Mouse (Mus musculus) C2C12 (cell line): ENCODE data around the gene Nek2. TPM values are rescaled to one million over a fixed set of nuclear protein-coding genes. Genes with fewer than 3 reads are reported as not detected.

Experiments
- H3K27me3 ChIP-seq: one replicate; pipeline ENCODE4 v1.6.1; 2011; ENCODE audit not compliant: control insufficient read depth, insufficient read depth, insufficient read length
- H3K36me3 ChIP-seq: one replicate; pipeline ENCODE4 v1.6.1; 2011; ENCODE audit not compliant: control insufficient read depth, insufficient read depth
- H3K4me3 ChIP-seq: one replicate; pipeline ENCODE4 v1.5.1; 2011; ENCODE audit warnings: mild to moderate bottlenecking, control low read depth; ENCODE audit not compliant: poor library complexity, insufficient read depth, severe bottlenecking
- H3K79me2 ChIP-seq: one replicate; pipeline ENCODE4 v1.6.1; 2011; ENCODE audit not compliant: control insufficient read depth, insufficient read depth
- H3K79me3 ChIP-seq: one replicate; pipeline ENCODE4 v1.6.1; 2011; ENCODE audit warnings: low read depth, control low read depth
- H3ac ChIP-seq: one replicate; pipeline ENCODE3; 2011; ENCODE audit warnings: low read depth; ENCODE audit not compliant: control insufficient read depth, insufficient read length
- CEBPB ChIP-seq: IDR thresholded peaks from one replicate; pipeline ENCODE4 v1.6.1; 2011; ENCODE audit warnings: low read depth, mild to moderate bottlenecking, control low read depth, moderate library complexity
- CTCF ChIP-seq: IDR thresholded peaks from one replicate; pipeline ENCODE4 v1.5.1; 2011; ENCODE audit not compliant: control insufficient read depth, insufficient read depth, insufficient read length
- FOSL1 ChIP-seq: IDR thresholded peaks from one replicate; pipeline ENCODE4 v1.8.0; 2011; ENCODE audit warnings: mild to moderate bottlenecking, low read length; ENCODE audit not compliant: poor library complexity, insufficient read depth, severe bottlenecking
- MAX ChIP-seq: IDR thresholded peaks from one replicate; pipeline ENCODE4 v1.6.1; 2011; ENCODE audit warnings: mild to moderate bottlenecking, control low read depth
- MYOD1 ChIP-seq: IDR thresholded peaks from one replicate; pipeline ENCODE4 v1.6.1; 2011; ENCODE audit warnings: low read depth; ENCODE audit not compliant: control insufficient read depth, insufficient read length
- MYOG ChIP-seq: IDR thresholded peaks from one replicate; pipeline ENCODE4 v1.6.1; 2011; ENCODE audit not compliant: control insufficient read depth, insufficient read length; ENCODE audit errors: extremely low read depth
- USF1 ChIP-seq: IDR thresholded peaks from one replicate; pipeline ENCODE4 v1.6.1; 2011; ENCODE audit warnings: low read depth, mild to moderate bottlenecking, control low read depth, moderate library complexity
- polyA plus RNA-seq: library from polyadenylated mRNA; unstranded; fragments of >200 nt; fragmentation: generic; extraction: Trizol; gene quantifications from one replicate; pipeline ENCODE4 v1.2.1, GENCODE M21; 2012; ENCODE audit warnings: missing spikeins

Gene Nek2
- polyA plus RNA-seq, 1 experiment = 47.6 TPM

- no peak for TF ChIP-seq FOSL1
- TF ChIP-seq CEBPB = peak; percentile 49
- no peaks in the 10 kb centered on the region for H3K36me3 ChIP-seq
- no peaks in the 10 kb centered on the region for H3K79me3 ChIP-seq
Measured at GRCm38 (mm10) chr1:191880921-191881609, 59.8 kb downstream of the Nek2 start.

GRCm38 (mm10) chr1:191881663-191882062, 60.4 kb downstream of the Nek2 start:
- Histone ChIP-seq H3ac (no peak overlapping the region), H3K27me3 (no peaks in the 10 kb centered on the region), H3K36me3 (no peaks in the 10 kb centered on the region), H3K79me3 (no peaks in the 10 kb centered on the region), H3K4me3 (no peak overlapping the region), H3K79me2 (no peaks in the 10 kb centered on the region)
- no peak for TF ChIP-seq MYOD1
- no peak for TF ChIP-seq MAX
- no peak for TF ChIP-seq USF1
- TF ChIP-seq CTCF = no peak
- TF ChIP-seq FOSL1 = no peak
- TF ChIP-seq MYOG = no peak
- TF ChIP-seq CEBPB = no peak

More at GRCm38 (mm10) chr1:191880921-191881609, 59.8 kb downstream of the Nek2 start:
- Histone ChIP-seq H3ac (no peak overlapping the region), H3K27me3 (no peaks in the 10 kb centered on the region), H3K79me2 (no peaks in the 10 kb centered on the region), H3K4me3 (no peak overlapping the region)

Other genes starting within 250 kb of the Nek2 start
- 8.6 TPM for gene Dtl, start 245.9 kb upstream of the Nek2 start, polyA plus RNA-seq
- gene Ints7, start 245.8 kb upstream of the Nek2 start, polyA plus RNA-seq = 24.1 TPM
- gene Lpgat1, start 103.6 kb upstream of the Nek2 start, polyA plus RNA-seq = 16.5 TPM
- gene Slc30a1, start 85.3 kb downstream of the Nek2 start, polyA plus RNA-seq = 3.5 TPM
- gene Rd3, start 155.9 kb downstream of the Nek2 start, polyA plus RNA-seq = not detected